Mouse (Mus musculus) neutrophil, adult 83 days (primary cell): Measurements from ENCODE around the gene Ccdc114. TPM values are rescaled to one million over a fixed set of nuclear protein-coding genes. Genes with fewer than 3 reads are reported as not detected.

Experiments
- total RNA-seq, 2 experiments: library from RNA; stranded (reverse); gene quantifications; one replicate each; pipeline ENCODE4 v1.2.4; 2023

Ccdc114 gene
- total RNA-seq: 1 to 10 TPM; 4.8 to 7.6 TPM

DNA sequence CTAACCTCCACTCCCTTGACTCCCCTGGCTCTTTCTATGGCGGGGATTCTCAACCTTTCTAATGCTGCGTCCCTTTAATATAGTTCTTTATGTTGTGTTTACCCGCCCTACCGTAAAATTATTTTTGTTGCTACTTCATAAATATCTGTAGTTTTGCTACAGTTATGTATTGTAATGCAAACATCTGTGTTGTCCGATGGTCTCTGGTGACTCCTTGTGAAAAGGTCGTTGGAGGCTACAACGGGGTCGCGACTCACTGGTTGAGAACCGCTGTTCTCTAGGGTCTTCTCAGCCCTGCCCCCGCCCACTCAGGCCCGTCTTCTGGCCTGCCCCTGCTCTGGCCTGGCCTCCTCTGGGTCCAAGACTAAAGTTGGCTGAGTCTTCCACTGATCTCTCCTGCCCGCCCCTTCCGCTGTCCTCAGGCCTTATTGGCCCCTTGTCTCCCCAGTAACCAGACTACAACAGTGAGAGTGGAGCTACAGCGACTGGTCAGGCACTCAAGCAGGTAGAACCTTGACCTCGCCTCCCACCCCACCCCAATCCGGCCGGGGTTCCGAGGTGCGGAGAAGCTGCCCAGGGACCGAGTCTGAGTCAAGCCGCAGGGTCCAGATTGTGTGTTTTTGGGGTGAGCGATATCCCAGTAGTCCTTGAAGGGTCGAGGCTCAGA, at the start of gene Ccdc114:
Gene Ccdc114 (plus strand): TSS at position 311 of the 667 bp plus-strand sequence.

DNA sequence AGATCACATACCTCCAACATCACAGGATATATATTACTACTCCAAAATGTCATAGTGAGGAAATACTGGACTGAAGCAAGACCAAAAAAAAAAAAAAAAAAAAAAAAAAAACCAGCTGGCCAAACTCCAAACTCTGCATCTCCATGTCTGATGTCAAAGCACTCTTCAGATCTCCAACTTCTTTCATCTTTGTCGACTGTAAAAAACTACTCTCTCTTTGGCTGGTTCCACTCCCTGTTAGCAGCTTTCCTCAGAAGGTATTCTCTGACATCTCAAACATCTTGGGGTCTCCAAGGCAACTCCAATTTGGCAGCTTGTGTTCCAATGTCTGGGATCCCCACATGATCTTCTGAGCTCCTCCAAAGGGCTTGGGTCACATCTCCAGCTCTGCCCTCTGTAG, 45.6 kb upstream of the Ccdc114 start, which contains the start of gene Grin2d:
Gene Grin2d (minus strand): TSS at position 101 of the 400 bp plus-strand sequence.

DNA sequence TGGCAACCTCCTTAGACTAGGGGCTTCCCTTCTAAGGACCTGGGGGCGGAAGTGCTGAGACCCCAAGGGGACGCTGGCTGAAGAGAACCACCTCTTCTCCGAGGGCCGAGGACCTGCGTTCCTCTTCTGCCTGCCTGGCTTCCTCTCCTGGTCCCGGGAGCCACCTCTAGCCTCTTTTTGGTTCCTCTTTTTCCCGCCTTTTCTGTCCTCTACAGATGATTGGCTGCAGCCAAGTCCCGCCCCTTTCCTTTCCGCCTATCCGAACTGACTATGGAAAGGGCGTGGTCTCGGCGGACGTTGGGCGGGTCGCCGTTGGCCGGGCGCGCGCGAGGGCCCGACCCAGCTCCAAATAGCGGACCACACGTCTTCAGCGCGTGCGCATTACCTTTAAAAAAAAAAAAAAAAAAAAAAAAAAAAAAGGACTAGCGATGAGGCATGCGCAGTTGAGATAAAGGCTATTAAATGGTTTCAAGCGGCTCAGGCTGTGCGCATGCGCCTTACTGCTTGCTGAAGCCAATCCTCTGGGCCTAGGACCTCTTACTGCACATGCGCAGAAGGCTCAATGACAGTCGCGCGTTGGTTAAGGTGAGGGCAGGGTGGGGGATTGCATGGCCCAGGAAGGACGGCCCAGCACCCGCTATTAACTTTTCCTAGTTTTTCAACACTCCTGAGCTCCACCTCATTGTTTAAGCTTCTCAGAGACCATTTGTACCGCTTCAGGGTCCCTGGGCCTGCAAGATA, 27.2 kb upstream of the Ccdc114 start, which contains the start of the genes Syngr4 and Tmem143:
Gene Syngr4 (minus strand): TSS at position 198 of the 741 bp plus-strand sequence.
Gene Tmem143 (plus strand): TSS at position 425 of the 741 bp plus-strand sequence.

DNA sequence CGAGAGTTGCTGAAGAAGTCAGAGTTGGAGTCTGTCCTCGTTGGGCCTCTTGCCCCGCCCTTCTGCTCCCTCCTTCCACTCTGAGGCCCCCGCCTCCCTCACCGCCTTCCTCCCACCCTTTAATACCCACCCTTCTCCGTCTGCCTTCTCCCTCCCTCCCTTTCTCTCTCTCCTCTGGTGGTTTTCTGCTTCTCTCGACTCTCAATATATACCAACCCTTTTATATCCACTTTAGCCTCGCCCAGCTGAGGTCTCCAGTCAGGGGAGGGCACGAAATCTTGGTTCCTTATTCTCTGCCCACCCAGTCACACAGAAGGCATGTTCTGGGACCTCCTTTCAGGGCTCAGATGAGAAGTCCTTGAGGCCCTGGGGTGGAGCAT, 2.6 kb upstream of the Ccdc114 start, which contains the start of gene Emp3:
Gene Emp3 (minus strand): TSS at position 163 of the 380 bp plus-strand sequence.

Other genes starting within 250 kb of the Ccdc114 start
- not detected for gene Ntn5, start 240.1 kb upstream of the Ccdc114 start, total RNA-seq
- gene Sec1, start 229.7 kb upstream of the Ccdc114 start, total RNA-seq: under 1 TPM in 1 of 2 experiments, not detected in 1; 0.26 TPM
- gene Car11, start 224.2 kb upstream of the Ccdc114 start, total RNA-seq: not detected
- 1 to 10 TPM; 5.3 TPM for gene Dbp, start 219.0 kb upstream of the Ccdc114 start, total RNA-seq
- 100 to 1,000 TPM; 782 to 910 TPM for gene Rpl18, start 208.6 kb upstream of the Ccdc114 start, total RNA-seq
- gene Sphk2, start 206.1 kb upstream of the Ccdc114 start, total RNA-seq: 10 to 100 TPM; 39.2 to 41.2 TPM
- under 1 TPM; 0.55 to 0.64 TPM for gene Fam83e, start 202.9 kb upstream of the Ccdc114 start, total RNA-seq
- gene Spaca4, start 198.3 kb upstream of the Ccdc114 start, total RNA-seq: not detected
- gene Lmtk3, start 140.3 kb upstream of the Ccdc114 start, total RNA-seq: not detected
- not detected for gene Sult2b1, start 139.4 kb upstream of the Ccdc114 start, total RNA-seq
- 10 to 100 TPM; 68.3 to 83.9 TPM for gene Cyth2, start 109.5 kb upstream of the Ccdc114 start, total RNA-seq
- gene Kcnj14, start 99.3 kb upstream of the Ccdc114 start, total RNA-seq: under 1 TPM; 0.20 to 0.33 TPM
- gene Grwd1, start 93.1 kb upstream of the Ccdc114 start, total RNA-seq: 1 to 10 TPM; 5.4 to 5.9 TPM
- 10 to 100 TPM; 65.3 to 69.5 TPM for gene Kdelr1, start 51.3 kb upstream of the Ccdc114 start, total RNA-seq
- under 1 TPM; 0.15 to 0.22 TPM for gene Grin2d, start 45.7 kb upstream of the Ccdc114 start, total RNA-seq
- under 1 TPM; 0.82 to 0.85 TPM for gene Syngr4, start 27.4 kb upstream of the Ccdc114 start, total RNA-seq
- gene Tmem143, start 27.1 kb upstream of the Ccdc114 start, total RNA-seq: 1 to 10 TPM; 7.0 to 7.5 TPM
- 100 to 1,000 TPM; 379 to 407 TPM for gene Emp3, start 2.7 kb upstream of the Ccdc114 start, total RNA-seq
- gene Abcc6, start 106.2 kb downstream of the Ccdc114 start, total RNA-seq: not detected
- 10 to 100 TPM; 29.1 to 36.7 TPM for gene Nomo1, start 109.6 kb downstream of the Ccdc114 start, total RNA-seq
- not detected for gene Kcnj11, start 176.7 kb downstream of the Ccdc114 start, total RNA-seq